Mouse (Mus musculus) heart, embryonic 12.5 days (tissue): ENCODE measurements around the gene B430305J03Rik. TPM values are rescaled to one million over a fixed set of nuclear protein-coding genes. Genes with fewer than 3 reads are reported as not detected.

ENCODE experiments used
- ATAC-seq: fragments of 200-750 bp; cut with Nextera tagmentation; 2 replicates; pipeline ENCODE4 v1.8.0; 2017; ENCODE audit warnings: moderate TSS enrichment, moderate library complexity; ENCODE audit not compliant: insufficient number of reproducible peaks, low FRiP score
- H3K27ac ChIP-seq: fragments of 300-500 bp; sonication (generic); 2 replicates; pipeline ENCODE4 v1.5.1; 2016; ENCODE audit warnings: mild to moderate bottlenecking, moderate library complexity; ENCODE audit not compliant: poor library complexity, severe bottlenecking
- H3K27me3 ChIP-seq: fragments of 300-500 bp; sonication (generic); replicated peaks from 2 replicates; pipeline ENCODE4 v1.6.1; 2016; ENCODE audit warnings: mild to moderate bottlenecking, moderate library complexity
- H3K36me3 ChIP-seq: fragments of 300-500 bp; sonication (generic); 2 replicates; pipeline ENCODE4 v1.6.1; 2016; ENCODE audit warnings: mild to moderate bottlenecking, moderate library complexity
- H3K4me1 ChIP-seq: fragments of 300-500 bp; sonication (generic); replicated peaks from 2 replicates; pipeline ENCODE4 v1.6.1; 2016; ENCODE audit warnings: mild to moderate bottlenecking
- H3K4me2 ChIP-seq: fragments of 300-500 bp; sonication (generic); 2 replicates; pipeline ENCODE4 v1.6.1; 2016; ENCODE audit warnings: mild to moderate bottlenecking, moderate library complexity
- H3K4me3 ChIP-seq: fragments of 300-500 bp; sonication (generic); 2 replicates; pipeline ENCODE4 v1.5.1; 2016; ENCODE audit warnings: mild to moderate bottlenecking
- H3K9ac ChIP-seq: fragments of 300-500 bp; sonication (generic); 2 replicates; pipeline ENCODE4 v1.6.1; 2016; ENCODE audit warnings: mild to moderate bottlenecking, moderate library complexity
- H3K9me3 ChIP-seq: fragments of 300-500 bp; sonication (generic); replicated peaks from 2 replicates; pipeline ENCODE4 v1.6.1; 2016; ENCODE audit warnings: mild to moderate bottlenecking, moderate library complexity
- WGBS: fragments of 180-500 bp; shearing (Covaris S2); methylation state at CpG from one replicate; pipeline ENCODE4 v1.1.7; 2016; 5-methylcytosine and 5-hydroxymethylcytosine counted together
- polyA plus RNA-seq: library from polyadenylated mRNA; unstranded; fragments of >200 nt; fragmentation: Nextera tagmentation; extraction: Ambion mirVana; gene quantifications from 2 replicates; pipeline ENCODE4 v1.2.1, GENCODE M21; 2016

B430305J03Rik gene
- polyA plus RNA-seq, 1 experiment from 2014 or later: not detected

GRCm38 (mm10) chr3:61364978-61365778 is 573 bp downstream of the B430305J03Rik start:
- Histone ChIP-seq H3K4me3 (peak overlapping the region; percentile 95), H3K4me2 (peak overlapping the region; percentile 86), H3K27ac (peak overlapping the region; percentile 85), H3K9me3 (no peaks in the 10 kb centered on the region), H3K9ac (peak overlapping the region; percentile 89), H3K4me1 (peaks cover 15% of the 10 kb centered on the region), H3K36me3 (no peaks in the 10 kb centered on the region), H3K27me3 (no peaks in the 10 kb centered on the region)
- WGBS: under 1% methylated on average over 68 of the region's 68 CpGs
- peak; percentile 15 for ATAC-seq

GRCm38 (mm10) chr3:61364661-61364977 is 1.1 kb downstream of the B430305J03Rik start:
- H3K4me2 ChIP-seq: peak overlapping the region; percentile 86
- H3K9ac ChIP-seq: peak overlapping the region; percentile 89
- no peaks in the 10 kb centered on the region for H3K9me3 ChIP-seq
- ATAC-seq: peak; percentile 40
- no peaks in the 10 kb centered on the region for H3K27me3 ChIP-seq
- H3K4me1 ChIP-seq: peaks cover 15% of the 10 kb centered on the region
- no peaks in the 10 kb centered on the region for H3K36me3 ChIP-seq
- H3K27ac ChIP-seq: peak overlapping the region; percentile 85
- 0% methylated on average over 33 of the region's 33 CpGs for WGBS
- peak overlapping the region; percentile 95 for H3K4me3 ChIP-seq

DNA sequence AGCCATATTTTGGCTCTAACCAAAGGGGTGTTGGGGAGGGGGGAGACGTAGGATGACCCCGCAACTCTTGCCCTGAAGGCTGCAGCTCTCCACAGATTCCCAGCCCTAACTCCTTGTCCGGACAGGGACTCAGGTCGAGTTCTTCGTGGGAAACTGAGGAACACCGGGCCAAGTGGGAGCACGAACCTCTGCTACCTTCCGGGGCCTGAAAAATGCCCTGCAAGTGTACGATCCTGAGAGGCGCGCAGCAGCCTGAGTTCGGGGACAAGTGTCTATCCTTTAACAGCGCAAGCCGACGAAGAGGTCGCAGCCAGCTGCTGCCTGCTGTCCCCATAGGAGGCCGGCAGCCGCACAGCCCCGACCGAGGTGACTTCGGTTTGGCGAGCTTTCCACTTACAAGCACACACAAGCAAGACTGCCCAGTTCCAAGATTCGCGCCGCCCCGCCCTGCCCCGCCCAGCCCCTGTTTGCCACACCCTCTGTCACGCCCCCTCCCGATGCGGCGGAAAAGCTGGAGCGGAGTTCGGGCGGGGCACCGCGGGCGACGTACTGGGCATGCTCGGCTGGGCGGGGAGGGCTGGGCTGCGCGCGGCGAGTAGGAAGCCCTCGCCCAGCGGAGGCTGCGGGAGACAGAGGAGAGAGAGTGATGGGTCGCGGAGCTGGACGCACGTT is 1.6 kb downstream of the B430305J03Rik start:
- Histone ChIP-seq H3K4me1 (peaks cover 15% of the 10 kb centered on the region), H3K9me3 (no peaks in the 10 kb centered on the region), H3K27me3 (no peaks in the 10 kb centered on the region), H3K9ac (peak overlapping the region; percentile 89), H3K4me2 (peak overlapping the region; percentile 86), H3K36me3 (no peaks in the 10 kb centered on the region), H3K4me3 (peak overlapping the region; percentile 95), H3K27ac (peak overlapping the region; percentile 97)
- peak; percentile 94 for ATAC-seq
- WGBS: under 1% methylated on average over 49 of the region's 51 CpGs

GRCm38 (mm10) chr3:61363161-61363988 is 2.4 kb downstream of the B430305J03Rik start:
- no peaks in the 10 kb centered on the region for H3K9me3 ChIP-seq
- H3K27ac ChIP-seq: peak overlapping the region; percentile 97
- H3K9ac ChIP-seq: peak overlapping the region; percentile 85
- peaks cover 12% of the 10 kb centered on the region for H3K4me1 ChIP-seq
- under 1% methylated on average over 30 of the region's 30 CpGs for WGBS
- peak overlapping the region; percentile 86 for H3K4me2 ChIP-seq
- ATAC-seq: peak; percentile 90
- no peaks in the 10 kb centered on the region for H3K36me3 ChIP-seq
- no peaks in the 10 kb centered on the region for H3K27me3 ChIP-seq
- H3K4me3 ChIP-seq: peak overlapping the region; percentile 95

DNA sequence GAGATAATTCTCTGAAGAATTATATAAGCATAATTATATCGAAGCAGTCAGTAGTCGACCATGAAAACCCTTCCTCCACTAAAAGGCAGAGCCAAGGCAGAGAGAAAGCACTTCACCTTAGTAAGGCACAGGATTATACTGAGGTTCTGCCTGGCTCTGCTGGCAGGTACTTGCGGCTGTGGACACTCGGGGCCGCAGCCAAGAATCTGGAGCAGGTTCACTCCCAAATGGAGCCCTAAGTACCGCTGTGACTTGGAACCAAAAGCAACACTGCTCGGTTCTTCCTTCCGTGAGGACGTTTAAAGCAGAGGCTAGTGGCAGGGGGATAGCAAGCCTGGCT is 3.0 kb downstream of the B430305J03Rik start:
- Histone ChIP-seq H3K27ac (peak overlapping the region; percentile 97), H3K4me1 (peaks cover 8% of the 10 kb centered on the region), H3K4me3 (peak overlapping the region; percentile 95), H3K9me3 (no peaks in the 10 kb centered on the region), H3K36me3 (no peaks in the 10 kb centered on the region), H3K9ac (peak overlapping the region; percentile 74), H3K4me2 (peak overlapping the region; percentile 86), H3K27me3 (no peaks in the 10 kb centered on the region)
- no peak for ATAC-seq
- 6% methylated on average over 9 of the region's 9 CpGs for WGBS

- no peak for ATAC-seq
- H3K9me3 ChIP-seq: no peaks in the 10 kb centered on the region
- H3K4me3 ChIP-seq: no peak within 1 kb of the TSS
- H3K36me3 ChIP-seq: no peaks in the 10 kb centered on the region
- WGBS: 85% methylated on average over 1 of the region's 1 CpGs
- no peak within 1 kb of the TSS for H3K9ac ChIP-seq
- no peak within 1 kb of the TSS for H3K27ac ChIP-seq
- H3K27me3 ChIP-seq: no peaks in the 10 kb centered on the region
- H3K4me2 ChIP-seq: peak within 1 kb of the TSS; percentile 86
- H3K4me1 ChIP-seq: peaks cover 3% of the 10 kb centered on the region; the same call in 1 of the 2 replicates
Measured at GRCm38 (mm10) chr3:61361338-61361737, 4.4 kb downstream of the B430305J03Rik start, which contains the start of gene Rap2b. Rap2b (plus strand) TSS chr3:61361638.

- Histone ChIP-seq H3K36me3 (no peaks in the 10 kb centered on the region), H3K27ac (no peak overlapping the region), H3K9ac (no peak overlapping the region), H3K4me3 (no peak overlapping the region), H3K4me1 (no peaks in the 10 kb centered on the region; the same call in 1 of the 2 replicates), H3K27me3 (no peaks in the 10 kb centered on the region), H3K9me3 (no peaks in the 10 kb centered on the region), H3K4me2 (no peak overlapping the region)
- no peak for ATAC-seq
- WGBS: 43% methylated on average over 7 of the region's 7 CpGs
Measured at GRCm38 (mm10) chr3:61358756-61359293, 6.9 kb downstream of the B430305J03Rik start.

DNA sequence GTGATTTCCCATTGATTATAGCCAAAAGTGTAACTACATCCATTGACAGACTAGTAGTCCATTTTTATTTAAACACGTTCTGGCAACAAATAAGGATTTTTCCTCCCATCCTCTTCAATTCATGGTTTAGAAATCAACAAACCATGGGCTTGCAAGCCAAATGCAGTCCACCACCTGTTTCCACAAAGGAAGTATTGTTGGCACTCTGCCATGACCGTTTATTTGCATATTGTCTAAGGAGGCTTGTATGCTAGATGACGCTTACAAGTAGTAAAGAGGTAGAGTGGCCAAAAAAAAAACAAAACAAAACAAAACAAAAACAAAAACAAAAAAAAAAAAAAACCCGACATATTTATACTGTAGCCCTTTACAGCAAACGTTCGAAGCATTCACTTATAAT is 7.6 kb downstream of the B430305J03Rik start:
- H3K4me2 ChIP-seq: no peak overlapping the region
- no peak for ATAC-seq
- no peak overlapping the region for H3K9ac ChIP-seq
- H3K4me3 ChIP-seq: no peak overlapping the region
- H3K36me3 ChIP-seq: no peaks in the 10 kb centered on the region
- no peaks in the 10 kb centered on the region; the same call in 1 of the 2 replicates for H3K4me1 ChIP-seq
- 65% methylated on average over 6 of the region's 6 CpGs for WGBS
- no peaks in the 10 kb centered on the region for H3K9me3 ChIP-seq
- no peaks in the 10 kb centered on the region for H3K27me3 ChIP-seq
- H3K27ac ChIP-seq: no peak overlapping the region

GRCm38 (mm10) chr3:61355464-61355863 is 10.3 kb downstream of the B430305J03Rik start:
- Histone ChIP-seq H3K9me3 (no peaks in the 10 kb centered on the region), H3K4me3 (no peak overlapping the region), H3K9ac (no peak overlapping the region), H3K27me3 (no peaks in the 10 kb centered on the region), H3K4me1 (no peaks in the 10 kb centered on the region), H3K36me3 (no peaks in the 10 kb centered on the region), H3K27ac (no peak overlapping the region), H3K4me2 (no peak overlapping the region)
- 69% methylated on average over 1 of the region's 1 CpGs for WGBS
- no peak for ATAC-seq

GRCm38 (mm10) chr3:61349433-61349832 is 16.3 kb downstream of the B430305J03Rik start:
- Histone ChIP-seq H3K4me2 (no peak overlapping the region), H3K27ac (no peak overlapping the region), H3K9me3 (no peaks in the 10 kb centered on the region), H3K36me3 (no peaks in the 10 kb centered on the region), H3K9ac (no peak overlapping the region), H3K27me3 (no peaks in the 10 kb centered on the region), H3K4me3 (no peak overlapping the region), H3K4me1 (no peaks in the 10 kb centered on the region)
- no peak for ATAC-seq
- 63% methylated on average over 1 of the region's 1 CpGs for WGBS
